Mouse (Mus musculus) right cerebral cortex, postnatal 10 days (tissue): ENCODE data around the gene Gabrp.
A peak's percentile ranks its signal among the peaks of the same experiment; 100 is the strongest.

ENCODE experiments used
- DNase-seq, 2 experiments: peaks; one replicate each; pipeline ENCODE4 v3.0.0; 2021; ENCODE audit warnings: low spot score in 2 of 2

The Gabrp gene

DNA sequence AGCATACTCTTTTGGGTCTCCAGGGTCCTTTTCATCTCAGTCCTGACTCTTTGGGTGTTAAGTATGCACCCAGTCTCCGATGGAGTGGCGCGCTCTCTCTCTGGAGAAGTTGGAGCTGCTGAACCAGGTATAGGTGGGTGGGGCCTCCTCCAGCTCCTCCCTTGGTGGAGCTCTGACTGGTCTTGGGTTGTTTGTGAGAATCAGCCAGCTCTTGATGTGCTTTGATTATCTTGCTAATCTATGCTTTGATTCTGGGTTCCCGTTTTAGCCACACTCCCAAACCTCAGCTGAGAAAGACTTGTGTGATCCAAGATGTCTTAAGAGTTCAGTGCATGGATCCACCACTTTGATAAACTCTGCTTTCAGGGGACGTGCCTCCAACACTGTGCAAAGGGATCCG, at the start of gene Gabrp:
Gene Gabrp (minus strand): TSS at position 101 of the 400 bp plus-strand sequence.
- DNase-seq, result no peak

DNA sequence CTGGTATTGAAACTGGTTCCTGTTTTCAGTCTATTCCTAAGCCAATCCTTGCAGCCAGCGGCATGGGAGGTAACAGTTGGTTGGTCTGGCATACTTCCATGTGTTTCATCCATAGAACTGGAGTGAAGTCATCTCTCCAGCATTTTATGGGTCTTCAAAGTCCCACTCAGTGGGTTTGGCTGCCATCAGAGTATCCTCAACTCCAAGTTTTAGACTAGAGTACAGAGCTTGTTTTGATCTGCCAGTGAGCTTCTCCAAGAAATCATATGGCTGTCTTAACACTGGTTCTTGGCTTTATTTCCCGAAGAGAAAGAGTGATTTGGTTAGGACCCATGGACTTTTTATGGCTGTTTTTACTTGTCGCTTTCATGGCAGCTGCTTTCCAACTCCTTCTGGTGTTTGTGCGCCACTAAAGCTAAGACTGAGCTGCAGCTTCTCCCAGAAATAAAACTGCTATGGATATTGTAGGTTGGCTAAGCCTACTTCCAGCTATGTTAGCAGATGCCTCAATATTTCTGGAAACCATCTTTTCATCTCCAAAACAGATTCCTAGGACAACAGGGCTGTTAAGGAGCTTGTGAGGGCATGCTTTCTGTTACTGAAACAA, 48.5 kb upstream of the Gabrp start:
- DNase-seq, result peak; percentile 34 to 57

DNA sequence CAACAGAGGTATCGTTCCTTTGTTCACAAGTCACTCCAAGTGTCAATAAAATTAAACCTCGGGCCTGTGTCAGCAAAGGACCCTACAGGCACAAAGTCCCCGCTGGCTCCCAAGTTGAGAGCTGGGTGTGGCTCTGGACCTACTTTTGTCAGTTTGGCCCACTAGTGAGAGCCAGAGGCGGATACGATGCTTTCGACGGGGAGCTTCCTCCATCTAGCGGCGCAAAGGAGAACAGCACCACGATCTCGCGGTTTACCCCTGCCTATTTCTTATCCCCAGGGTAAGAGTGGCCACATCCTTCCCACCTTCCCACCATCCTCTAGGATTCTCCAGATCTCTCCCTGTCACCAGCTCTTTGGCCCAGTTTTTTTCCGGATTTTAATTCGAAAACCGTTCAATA, 35.5 kb upstream of the Gabrp start:
- peak; percentile 74 to 82 for DNase-seq

DNA sequence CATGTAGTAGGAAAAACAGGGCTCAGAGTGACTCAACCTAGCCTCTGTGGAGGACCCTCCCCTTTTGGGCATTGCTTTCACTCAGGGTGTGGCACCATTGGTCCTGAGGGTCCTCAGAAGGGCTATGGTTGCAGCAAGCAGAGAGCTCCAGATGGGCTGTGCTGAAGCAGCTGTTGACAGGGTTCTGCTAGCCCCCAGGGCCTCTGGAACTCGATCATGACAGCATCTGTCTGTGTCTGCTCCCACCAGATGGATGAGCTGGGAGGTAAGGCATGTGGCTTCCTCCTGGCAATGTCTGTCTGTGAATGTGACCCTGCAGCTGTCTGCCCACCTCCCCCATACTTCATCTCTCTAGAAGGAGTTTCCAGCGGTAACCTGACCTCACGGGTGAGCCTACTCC, 29.0 kb upstream of the Gabrp start:
- no peak for DNase-seq

DNA sequence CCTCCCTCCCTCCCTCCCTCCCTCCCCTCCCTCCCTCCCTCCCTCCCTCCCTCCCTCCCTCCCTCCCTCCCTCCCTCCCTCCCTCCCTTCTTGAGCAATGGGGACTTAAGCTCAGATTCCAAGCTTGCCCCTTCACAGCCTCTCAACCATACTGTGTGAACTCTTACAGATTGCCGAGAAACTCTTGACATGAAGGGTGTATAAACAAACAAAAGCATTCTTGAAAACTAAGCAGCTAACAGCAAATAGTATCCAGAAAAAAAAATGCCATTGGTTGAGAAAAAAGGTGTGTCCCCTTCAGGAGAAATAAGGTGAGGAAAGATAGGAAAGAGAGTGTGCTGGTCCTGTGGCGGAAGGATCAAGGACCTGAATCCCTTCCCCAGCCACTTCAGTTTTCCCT, 24.4 kb upstream of the Gabrp start:
- no peak for DNase-seq

DNA sequence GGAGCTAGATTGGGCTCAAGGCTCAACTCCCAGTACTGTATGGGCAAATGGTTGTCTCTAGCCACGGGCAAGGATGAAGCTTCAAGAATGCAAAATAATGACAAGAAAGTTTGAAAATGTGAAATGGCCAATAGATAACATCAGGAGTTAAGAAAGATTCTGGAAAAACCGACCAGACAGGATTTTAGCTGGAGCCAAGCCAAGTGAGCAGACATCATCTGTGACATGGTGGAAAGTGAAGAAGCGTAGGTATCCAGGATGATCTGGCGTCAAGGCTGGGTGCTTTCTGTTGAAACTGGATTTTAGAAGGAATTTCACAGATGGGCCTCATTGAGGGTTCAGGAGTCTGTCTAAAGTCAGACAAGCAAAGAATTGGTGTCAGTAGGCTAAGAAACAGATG, 20.2 kb upstream of the Gabrp start, which contains the start of gene D130052B06Rik:
Gene D130052B06Rik (plus strand): TSS at position 317 of the 400 bp plus-strand sequence.
- DNase-seq, result no peak

DNA sequence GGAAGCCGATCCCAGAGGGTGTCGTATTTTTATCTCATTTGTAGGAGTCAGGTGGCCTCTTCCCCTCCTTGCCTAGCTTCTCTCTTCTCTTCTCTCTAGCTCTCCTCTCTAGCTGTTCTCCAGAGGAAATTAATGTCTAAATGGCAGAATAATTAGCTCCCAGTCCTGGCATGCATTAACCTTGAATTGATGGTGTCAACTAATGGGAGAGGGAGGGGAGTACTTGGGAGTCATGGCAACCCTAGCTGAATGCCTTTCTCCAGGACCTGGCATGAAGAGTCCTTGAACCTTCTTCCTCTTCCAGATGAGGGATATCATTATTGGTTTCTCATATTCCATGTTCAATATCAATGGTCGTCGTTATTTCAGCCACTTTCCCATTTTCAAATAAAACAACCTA, 17.9 kb upstream of the Gabrp start:
- no peak for DNase-seq

DNA sequence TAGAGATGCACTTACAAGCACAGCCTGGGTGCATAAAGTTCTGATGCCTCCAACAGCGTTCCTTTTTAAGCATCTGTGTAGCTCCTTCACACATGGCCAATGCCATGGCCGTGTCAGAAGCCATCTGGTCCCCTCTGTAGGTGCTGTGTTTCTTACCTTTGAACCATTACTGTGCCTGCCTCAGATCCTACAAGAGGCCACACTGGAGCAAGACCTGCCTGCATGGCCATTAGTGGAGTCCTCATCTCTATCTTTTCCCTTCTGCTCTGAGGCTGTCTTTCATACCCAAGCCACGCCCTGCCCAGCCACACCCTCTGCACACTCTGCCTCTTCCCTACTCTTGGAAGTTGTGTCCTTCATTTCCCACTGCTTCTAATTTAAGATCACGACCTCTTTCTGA, 14.1 kb upstream of the Gabrp start:
- DNase-seq, result no peak

DNA sequence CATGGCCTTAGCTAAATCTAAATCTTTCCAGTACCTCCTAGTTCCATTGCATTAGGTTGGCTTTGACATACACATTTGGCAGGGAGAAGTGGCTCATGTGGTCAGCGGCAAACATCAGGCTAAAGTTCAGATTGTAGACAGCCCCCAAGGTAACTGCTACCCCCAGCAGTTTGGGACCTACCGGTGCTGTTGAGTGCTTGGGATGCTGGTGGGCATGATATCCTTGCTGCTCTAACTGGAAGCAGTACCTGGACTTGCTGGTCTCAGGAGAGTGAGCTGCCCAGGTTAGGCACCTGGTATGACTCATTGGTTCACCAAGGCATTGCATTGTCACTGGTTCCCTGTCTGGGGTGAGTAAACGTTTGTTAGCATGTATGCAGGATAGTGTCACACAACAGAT, 12.0 kb upstream of the Gabrp start:
- DNase-seq, result no peak

DNA sequence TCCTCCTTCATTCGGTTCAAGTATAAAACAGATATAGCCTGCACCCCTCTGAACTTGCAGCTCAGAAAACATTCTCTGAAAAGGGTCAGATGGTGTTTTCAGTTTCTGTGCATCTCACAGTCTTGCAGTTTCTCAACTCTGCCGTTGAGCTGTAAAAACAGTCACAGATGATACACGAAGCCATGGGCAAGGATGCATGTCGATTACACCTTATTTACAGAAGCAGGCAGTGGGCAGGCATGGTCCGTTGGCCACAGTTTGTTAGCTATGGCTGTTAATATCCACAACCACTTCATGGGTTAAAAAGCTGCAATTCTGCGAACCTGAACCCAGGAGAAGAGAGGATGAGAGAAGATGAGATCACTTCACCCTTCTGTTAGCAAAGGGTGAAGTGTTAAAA, 7.9 kb upstream of the Gabrp start:
- no peak for DNase-seq

DNA sequence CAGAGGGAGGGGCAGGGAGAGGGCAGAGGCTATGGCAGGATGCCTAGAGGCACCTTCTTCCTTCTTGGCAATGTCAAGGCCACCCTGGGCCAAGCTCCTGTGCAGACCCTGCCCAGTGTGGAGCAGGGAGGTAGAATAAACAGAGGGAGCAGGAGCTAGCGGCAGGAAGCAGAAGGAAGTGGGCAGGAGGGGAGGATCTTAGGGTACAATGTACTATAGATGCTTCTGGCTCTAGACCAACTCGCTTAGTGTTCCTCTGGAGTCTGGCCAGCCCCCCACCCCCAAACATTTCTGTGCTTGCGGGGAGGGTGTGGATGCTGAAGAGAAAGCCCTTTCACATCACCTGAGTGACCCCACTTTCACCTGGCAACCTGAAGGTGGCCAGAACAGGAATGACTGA, 862 bp upstream of the Gabrp start:
- DNase-seq, result no peak

DNA sequence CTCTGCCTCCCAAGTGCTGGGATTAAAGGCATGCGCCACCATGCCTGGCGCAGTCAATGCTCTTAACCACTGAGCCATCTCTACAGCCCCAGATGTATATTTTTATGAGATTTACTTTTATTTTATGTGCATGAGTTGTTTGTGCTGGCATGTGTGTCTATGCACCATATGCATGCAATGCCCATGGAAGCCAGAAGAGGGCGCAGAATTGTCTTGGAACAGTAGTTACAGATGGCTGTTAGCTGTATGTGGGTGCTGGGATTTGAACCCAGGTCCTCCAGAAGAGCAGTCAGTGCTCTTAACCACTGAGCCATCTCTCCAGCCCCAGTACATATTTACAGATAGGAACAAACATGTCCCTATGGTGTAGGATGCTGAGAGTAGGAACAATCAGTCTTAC, 3.8 kb downstream of the Gabrp start:
- DNase-seq, result no peak

DNA sequence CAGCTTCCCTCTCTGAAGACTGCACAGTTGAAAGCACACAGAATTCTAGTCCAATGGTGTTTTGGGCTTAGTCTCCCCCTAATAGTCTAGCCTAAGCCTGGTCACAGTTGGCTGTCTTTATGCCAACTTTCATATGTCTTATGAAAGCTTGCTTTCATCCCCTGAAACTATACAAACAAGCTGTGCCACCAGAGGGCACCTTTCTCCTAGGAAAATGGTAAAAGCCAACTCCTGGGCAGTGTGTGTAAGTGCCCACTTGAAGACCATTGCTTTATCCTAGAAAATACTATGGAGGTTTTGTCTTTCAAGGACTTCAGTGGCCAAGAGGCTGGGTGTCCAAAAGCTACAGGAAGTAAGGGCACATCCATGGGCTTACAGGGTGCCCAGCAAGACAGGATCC, 8.3 kb downstream of the Gabrp start:
- DNase-seq, result peak in 1 of 2 experiments; percentile 42

DNA sequence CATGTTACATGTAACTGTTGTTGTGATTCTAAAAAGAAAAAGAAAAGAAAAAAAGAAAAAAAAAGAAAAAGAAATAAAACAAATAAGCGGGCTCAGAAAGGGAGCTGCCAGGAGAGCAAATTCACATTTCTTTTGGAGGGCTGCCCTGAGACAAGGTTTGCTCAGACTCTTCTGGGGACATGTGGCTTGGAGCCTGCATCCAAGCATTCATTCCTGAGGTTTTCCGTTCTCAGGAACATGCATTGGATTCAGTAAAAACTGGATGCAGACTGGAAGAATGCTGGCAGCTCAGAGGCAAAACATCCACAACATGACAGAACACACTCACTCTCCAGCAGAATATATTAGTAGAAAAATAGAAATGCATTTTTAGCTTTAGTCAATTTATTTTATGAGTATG, 14.8 kb downstream of the Gabrp start:
- no peak for DNase-seq

DNA sequence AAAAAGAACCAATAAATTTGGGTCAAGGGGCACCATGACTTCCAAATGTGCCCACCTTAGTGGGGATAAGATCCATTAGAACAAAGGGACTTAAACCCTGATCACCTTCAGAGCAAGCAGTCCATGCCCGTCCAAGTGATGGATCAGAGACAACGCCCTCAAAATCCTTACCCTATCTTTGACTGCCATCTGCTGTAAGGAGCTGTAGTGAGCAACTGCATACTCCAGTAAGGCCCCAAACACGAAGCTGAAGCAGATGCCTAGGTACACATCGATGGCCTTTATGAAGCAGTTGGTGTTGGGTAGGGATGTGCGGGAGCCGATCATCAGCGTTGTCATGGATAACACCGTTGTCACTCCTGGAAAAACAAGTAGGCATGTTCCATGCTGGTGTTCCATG, 24.6 kb downstream of the Gabrp start:
- DNase-seq, result peak; percentile 24 to 26

DNA sequence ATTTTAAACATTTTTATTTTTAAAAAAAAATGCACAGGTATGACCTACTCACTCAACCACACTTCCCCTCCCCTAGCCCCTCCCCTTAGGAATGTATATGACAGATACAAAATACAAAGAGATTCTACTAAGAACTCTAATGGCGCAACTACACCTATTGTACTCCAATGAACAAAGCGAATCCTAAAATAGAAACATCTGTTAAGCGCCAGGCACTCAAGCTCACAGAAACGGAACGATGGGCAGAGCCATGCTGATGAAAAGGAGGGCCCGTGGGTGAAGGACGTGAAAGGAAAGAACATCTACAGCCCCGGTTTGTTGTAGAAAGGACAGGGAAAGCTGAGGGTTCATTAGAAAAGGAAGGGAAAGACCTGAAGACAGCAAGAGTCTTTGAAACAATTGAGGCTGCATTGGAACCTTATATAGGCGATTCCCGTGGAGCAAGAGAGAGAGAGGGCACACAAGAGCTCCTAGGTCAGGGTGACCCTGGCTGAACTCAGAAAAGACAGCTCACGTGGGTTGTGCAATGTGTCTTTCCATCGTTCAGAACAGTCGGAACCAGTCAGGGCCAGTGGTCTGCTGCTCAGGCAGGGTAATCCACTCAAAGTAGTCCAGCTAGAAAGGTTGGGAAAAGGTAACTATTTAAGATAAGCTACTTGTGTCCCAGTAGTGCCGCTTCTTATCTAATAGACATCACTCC, 27.7 kb downstream of the Gabrp start:
- DNase-seq, result no peak

DNA sequence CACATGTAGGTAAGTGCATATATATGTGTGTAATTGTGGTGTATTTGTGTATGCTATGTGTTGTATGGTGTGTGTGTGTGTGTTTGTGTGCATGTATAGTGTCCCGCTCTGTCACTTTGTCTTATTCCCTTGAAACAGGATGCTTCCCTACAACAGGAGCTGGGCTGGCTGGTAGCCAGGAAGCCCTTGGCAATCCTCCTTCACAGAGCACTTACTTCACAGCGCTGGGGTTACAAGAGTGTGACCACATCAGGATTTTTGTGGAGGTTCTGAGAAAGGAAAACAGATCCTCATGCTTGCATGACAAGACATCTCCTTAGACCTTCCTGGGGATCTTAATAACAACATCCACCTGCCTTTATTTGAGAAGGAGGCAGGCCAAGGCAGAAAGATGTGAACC, 31.4 kb downstream of the Gabrp start:
- no peak for DNase-seq

DNA sequence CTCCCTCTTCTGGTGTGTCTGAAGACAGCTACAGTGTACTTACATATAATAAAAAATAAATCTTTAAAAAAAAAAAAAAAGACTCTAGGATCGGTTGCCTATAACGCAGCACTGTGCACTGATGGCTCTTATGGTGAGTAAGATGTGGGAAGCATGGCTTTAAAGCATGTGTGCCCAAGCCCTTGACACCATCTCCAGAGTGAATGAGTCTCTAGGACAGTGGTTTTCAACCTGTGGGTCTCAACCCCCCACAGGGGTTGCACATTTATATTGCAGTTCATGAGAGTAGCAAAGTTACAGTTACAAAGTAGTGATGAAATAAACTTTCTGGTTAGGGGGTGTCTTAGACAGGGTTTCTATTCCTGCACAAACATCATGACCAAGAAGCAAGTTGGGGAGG, 33.8 kb downstream of the Gabrp start:
- no peak for DNase-seq

DNA sequence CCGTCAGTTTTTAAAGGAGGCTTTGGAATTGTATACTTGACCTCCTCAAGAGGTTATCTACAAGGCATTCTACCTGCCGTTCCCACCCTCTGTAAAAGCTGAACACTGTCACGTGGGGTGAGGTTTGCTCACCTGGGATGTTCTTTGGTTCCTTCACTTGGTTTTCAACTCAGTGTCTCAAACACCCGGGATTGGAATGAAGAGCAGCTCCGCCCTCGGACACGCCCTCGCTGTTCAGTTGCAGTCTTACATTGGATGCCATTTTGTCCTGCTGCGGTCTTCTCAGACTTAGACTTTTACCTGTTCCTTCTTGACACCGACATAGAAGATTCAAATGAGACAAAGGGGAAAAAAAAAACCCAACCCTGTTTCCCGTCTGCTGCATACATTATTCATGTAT, 34.6 kb downstream of the Gabrp start:
- DNase-seq, result no peak

DNA sequence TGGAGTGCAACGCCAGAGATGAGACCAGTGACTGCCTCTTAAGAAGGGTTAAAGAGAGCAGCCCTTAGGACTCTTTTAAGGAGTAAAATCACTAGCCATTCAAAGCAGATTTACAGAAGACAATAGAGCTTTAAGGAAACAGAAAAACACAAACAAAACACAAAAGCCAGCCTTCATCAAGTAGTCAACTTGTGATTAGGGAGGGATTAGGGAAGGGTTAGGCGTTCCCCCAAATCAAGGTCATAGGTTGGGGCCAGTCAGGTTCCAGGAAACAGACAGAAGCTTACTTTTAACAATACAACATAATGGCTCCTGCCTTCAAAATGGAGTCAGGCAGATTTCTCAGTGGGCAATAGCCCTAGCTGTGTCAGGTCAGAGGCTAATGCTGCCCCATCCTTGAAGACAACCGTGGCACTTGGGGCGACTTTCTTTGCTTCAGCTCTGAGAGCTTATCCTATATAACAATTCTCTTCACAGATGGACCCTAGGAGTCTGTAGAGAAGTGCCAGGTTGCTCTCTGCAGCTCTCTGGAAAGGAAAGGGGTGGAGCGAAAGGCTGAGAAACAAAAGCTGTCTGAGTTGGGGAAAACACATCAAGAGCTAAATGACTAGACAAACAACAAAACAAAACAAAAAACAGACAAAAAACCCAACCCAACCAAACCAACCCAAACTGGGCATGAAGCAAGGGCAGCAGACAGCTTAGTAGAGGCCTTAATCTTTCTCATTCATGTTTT, 41.2 kb downstream of the Gabrp start:
- no peak for DNase-seq

DNA sequence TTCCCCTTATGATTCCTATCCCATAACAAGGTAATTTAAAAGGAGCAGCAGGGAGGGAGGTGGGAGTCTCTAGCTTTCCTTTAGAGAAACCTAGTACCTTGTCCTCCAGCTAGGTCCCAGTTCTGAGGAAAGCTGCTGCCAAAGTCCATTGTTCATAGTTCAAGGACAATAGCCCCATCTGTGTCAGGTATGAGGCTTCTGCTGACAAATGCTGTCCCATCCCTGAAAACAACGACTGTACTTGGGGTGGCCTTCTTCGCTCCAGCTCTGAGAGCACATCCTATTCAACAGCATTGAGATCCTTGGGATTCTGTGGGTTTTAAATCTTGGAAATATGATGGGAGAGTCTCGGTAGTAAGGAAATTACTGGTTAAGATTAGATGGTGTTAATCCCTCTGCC, 42.1 kb downstream of the Gabrp start:
- DNase-seq, result no peak

DNA sequence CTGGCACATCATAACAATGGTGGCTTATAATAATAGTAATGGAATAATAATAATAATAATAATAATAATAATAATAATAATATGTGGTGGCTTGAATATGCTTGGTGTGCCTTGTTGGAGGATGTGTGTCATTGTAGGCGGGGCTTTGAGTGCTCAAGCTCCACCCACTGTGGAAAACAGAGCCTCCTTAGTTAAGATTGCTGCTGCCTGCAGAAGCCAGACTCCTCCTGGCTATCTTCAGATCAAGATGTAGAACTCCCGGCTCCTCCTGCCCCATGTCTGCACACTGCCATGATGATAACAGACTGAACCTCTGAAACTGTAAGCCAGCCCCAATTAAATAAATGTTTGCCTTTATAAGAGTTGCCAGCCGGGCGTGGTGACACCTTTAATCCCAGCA, 44.2 kb downstream of the Gabrp start:
- DNase-seq, result no peak

DNA sequence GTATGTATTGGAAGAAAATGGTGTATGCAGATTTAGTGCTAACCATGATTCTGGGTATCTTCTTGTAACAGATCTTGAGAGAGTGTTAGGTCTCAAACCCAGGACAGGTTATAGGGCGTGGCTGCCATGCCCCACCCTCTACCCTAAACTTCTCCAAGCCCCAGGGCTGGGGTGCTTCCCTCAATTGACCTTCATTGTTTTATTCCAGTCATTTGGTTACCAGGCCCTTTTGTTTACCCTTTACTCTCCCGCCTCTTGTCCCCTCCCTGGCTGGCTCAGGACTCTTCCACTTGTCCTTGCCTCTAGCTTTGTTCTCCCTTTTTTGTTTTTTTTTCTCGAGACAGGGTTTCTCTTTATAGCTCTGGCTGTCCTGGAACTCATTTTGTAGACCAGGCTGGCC, 45.2 kb downstream of the Gabrp start:
- no peak for DNase-seq
